11 mouse cellular contexts compared by ENCODE assay signal in the genomic region with DNA sequence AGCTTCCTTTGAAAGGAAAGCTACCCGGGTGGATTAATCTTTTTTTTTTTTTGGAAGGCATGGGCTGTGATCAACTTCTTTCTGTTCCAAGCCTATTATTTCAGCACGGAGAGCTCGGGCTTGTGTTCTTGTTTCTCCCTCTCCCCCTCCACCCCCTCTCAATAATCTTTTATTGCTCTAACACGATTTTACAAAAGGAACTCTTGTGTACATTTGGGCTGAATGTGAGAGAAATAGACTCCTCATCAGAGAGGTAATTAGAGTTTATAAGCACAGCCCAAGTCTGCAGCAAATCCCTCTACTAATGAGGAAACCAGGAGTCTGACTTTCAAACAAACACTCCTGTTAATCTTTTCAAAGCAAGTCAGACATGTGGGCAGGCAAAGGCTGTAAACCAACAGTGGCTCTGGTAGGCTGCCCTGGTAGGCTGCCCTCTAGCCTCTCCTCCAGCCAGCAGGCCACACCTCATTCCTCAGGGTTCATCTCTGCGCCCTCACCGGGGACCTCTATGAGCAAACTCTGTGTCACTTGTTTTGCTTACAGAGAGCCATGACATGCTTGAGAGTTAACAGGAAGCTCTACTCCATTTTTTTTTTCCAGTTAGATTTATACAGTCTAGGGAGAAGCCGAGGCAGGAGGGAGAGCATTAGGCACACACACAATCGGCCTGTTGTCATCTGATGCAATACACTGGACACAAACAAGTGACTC.
DNase-seq lines count a peak whose midpoint lies in the region; ATAC-seq lines count a peak whose summit lies in the region.
"Had no signal": no experiment of that assay in that cellular context is flagged by ENCODE, and none has a peak within 500 bp of the region (broad histone marks: within the 10 kb centered on the region; RNA-seq: fewer than 3 reads in every experiment).

No protein-coding gene starts in this region.

- no peak for ATAC-seq in limb, embryonic 13.5 days (ENCODE audit: low FRiP score, low read depth)

- H3K27me3 ChIP-seq in limb, embryonic 13.5 days: peaks cover 14% of the 10 kb centered on the region; the same call in 1 of the 2 replicates

- intact Hi-C loops in gastrocnemius, postnatal 14 days (cut with DNase I; ENCODE audit: low total_unique reads): no loop called here

- peak overlapping the region; percentile 39 for H3K27ac ChIP-seq in limb, embryonic 13.5 days
- H3K27ac ChIP-seq: liver, embryonic 15.5 days had no signal

- no peak overlapping the region for H3K9ac ChIP-seq in limb, embryonic 13.5 days
- H3K9ac ChIP-seq: liver, embryonic 15.5 days had no signal

- H3K4me2 ChIP-seq in limb, embryonic 13.5 days (replicated peaks): peak overlapping the region; percentile 38; the same call in 1 of the 2 replicates
- H3K4me2 ChIP-seq: liver, embryonic 15.5 days had no signal

- H3K9me3 ChIP-seq in limb, embryonic 13.5 days: no peaks in the 10 kb centered on the region
- H3K9me3 ChIP-seq: liver, embryonic 15.5 days had no signal

- WGBS in limb, embryonic 13.5 days: 10% methylated on average over 8 of the region's 8 CpGs

- H3K4me1 ChIP-seq in limb, embryonic 13.5 days: peaks cover 59% of the 10 kb centered on the region

- H3K36me3 ChIP-seq in limb, embryonic 13.5 days: no peaks in the 10 kb centered on the region

- peak; percentile 37 to 52 for DNase-seq in urinary bladder, postnatal 36 days (ENCODE audit: low spot score in 2 of 2)
- DNase-seq in urinary bladder, postnatal 10 days (ENCODE audit: low spot score): no peak
- peak; percentile 56 for DNase-seq in gastrocnemius, postnatal 14 days
- DNase-seq in heart, adult 9 months (ENCODE audit: low spot score in 2 of 2): no peak
- no peak for DNase-seq in left cerebral cortex, adult 8-10 months (ENCODE audit: low spot score in 2 of 2)
- DNase-seq in thymus, postnatal 25 days: no peak
- DNase-seq in right cerebral cortex, postnatal 36 days (ENCODE audit: low spot score in 2 of 2): no peak
- DNase-seq: cerebellum, postnatal 36 days; heart, postnatal 36 days had no signal

- H3K4me3 ChIP-seq in limb, embryonic 13.5 days: no peak overlapping the region
- H3K4me3 ChIP-seq: liver, embryonic 15.5 days had no signal

Comparison
In these comparisons a context has a peak if more than half of its experiments do, and no peak if none do; other contexts are left out.
1. DNase-seq: peak in urinary bladder, postnatal 36 days (2 of 2) and gastrocnemius, postnatal 14 days (single experiment); none in urinary bladder, postnatal 10 days (single experiment), heart, adult 9 months (0 of 2), left cerebral cortex, adult 8-10 months (0 of 2), thymus, postnatal 25 days (single experiment) and right cerebral cortex, postnatal 36 days (0 of 2).